Mouse (Mus musculus) testis, adult 2 months (tissue): ENCODE measurements at regions not wholly inside any gene's neighbourhood (a gene's known extent, or its start where the extent isn't known, plus 50 kb on each side); places are given as distances from the start of the nearest gene placed in this dataset.

Source experiments
- CTCF ChIP-seq: fragments of 200-500 bp; IDR thresholded peaks from 2 replicates; pipeline ENCODE4 v1.5.1; 2012; ENCODE audit warnings: low read depth, mild to moderate bottlenecking, inconsistent platforms, low read length, moderate library complexity; ENCODE audit not compliant: control insufficient read depth, insufficient read depth, insufficient replicate concordance
- POLR2A ChIP-seq: fragments of 200-500 bp; IDR thresholded peaks from 2 replicates; pipeline ENCODE4 v1.6.1; 2012; ENCODE audit warnings: low read depth, mild to moderate bottlenecking, inconsistent platforms, low read length, moderate library complexity; ENCODE audit not compliant: control insufficient read depth

- TF ChIP-seq CTCF (no peak), POLR2A (no peak)
These were observed 245.4 kb downstream of the Pik3r1 start for GRCm38 (mm10) chr13:101522597-101522996.
